In the genomic region with DNA sequence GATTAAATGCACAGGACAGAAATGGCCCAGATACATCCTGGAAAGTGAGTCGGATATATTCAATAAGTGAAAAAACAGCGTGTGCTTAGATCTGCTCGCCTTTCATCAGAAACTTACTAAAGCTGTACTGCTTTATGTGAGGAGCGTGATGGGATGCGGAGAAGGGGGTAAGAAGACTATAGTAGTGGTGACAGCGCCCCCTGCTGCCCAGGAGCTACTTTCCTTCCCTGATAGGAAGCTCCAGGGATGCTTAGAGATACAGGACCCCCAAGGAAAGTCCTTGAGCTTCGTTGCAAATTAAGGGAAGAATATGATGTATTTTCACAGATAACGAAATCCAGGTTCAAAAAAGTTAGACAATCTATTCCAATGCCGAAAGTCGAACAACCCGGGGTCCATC, we compare ENCODE assay signal across 9 mouse cellular contexts. TPM values are rescaled to one million over a fixed set of nuclear protein-coding genes. Genes with fewer than 3 reads are reported as not detected.
DNase-seq lines count a peak whose midpoint lies in the region; ATAC-seq and TF ChIP-seq lines count a peak whose summit lies in the region.
"Had no signal": no experiment of that assay in that cellular context is flagged by ENCODE, and none has a peak within 500 bp of the region (broad histone marks: within the 10 kb centered on the region; RNA-seq: fewer than 3 reads in every experiment).

No protein-coding gene starts in this region.

- 26% methylated on average over 11 of the region's 11 CpGs for WGBS in embryonic facial prominence, embryonic 11.5 days

- H3K27ac ChIP-seq in gastrocnemius, adult 2 months = no peak overlapping the region
- no peak overlapping the region for H3K27ac ChIP-seq in embryonic facial prominence, embryonic 11.5 days (replicated peaks; ENCODE audit: low read depth, low read length)
- H3K27ac ChIP-seq in layer of hippocampus, adult 2 months = no peak overlapping the region

- no peaks in the 10 kb centered on the region for H3K36me3 ChIP-seq in embryonic facial prominence, embryonic 11.5 days (replicated peaks; ENCODE audit: control insufficient read depth, insufficient read depth, low read depth, low read length)

- H3K4me1 ChIP-seq in embryonic facial prominence, embryonic 11.5 days (ENCODE audit: control insufficient read depth, insufficient read depth, low read length) = no peaks in the 10 kb centered on the region

- no peaks in the 10 kb centered on the region for H3K9me3 ChIP-seq in embryonic facial prominence, embryonic 11.5 days (replicated peaks; ENCODE audit: control insufficient read depth, low read length)

- H3K4me2 ChIP-seq in embryonic facial prominence, embryonic 11.5 days (ENCODE audit: low read depth, low read length) = no peak overlapping the region

- intact Hi-C loops in gastrocnemius, adult 2 months (cut with DNase I) = no loop called here

- no peak; the same call in 1 of the 2 replicates for ATAC-seq in embryonic facial prominence, embryonic 11.5 days (replicated peaks; ENCODE audit: insufficient number of reproducible peaks, low FRiP score, low TSS enrichment, low read depth)

- DNase-seq in gastrocnemius, adult 2 months = peak; percentile 50
- DNase-seq in gastrocnemius, postnatal 25 days = no peak
- DNase-seq in 3T3-L1 (ENCODE audit: low read depth, low spot score) (peak; percentile 49), ZHBTc4 (ENCODE audit: low read depth, low spot score) (peak; percentile 80)
- DNase-seq in embryonic facial prominence, embryonic 11.5 days (ENCODE audit: low spot score) = peak; percentile 85
- peak; percentile 44 to 71 for DNase-seq in layer of hippocampus, adult 2 months (ENCODE audit: low spot score in 2 of 2)
- DNase-seq in mesoderm, embryonic 11.5 days (ENCODE audit: low read depth, low spot score) = peak; percentile 78
- DNase-seq in natural killer cell, adult 2 months (ENCODE audit: low spot score in 2 of 2) = no peak

- no peak overlapping the region for H3K9ac ChIP-seq in embryonic facial prominence, embryonic 11.5 days (replicated peaks; ENCODE audit: low read length)

- TF ChIP-seq CTCF in gastrocnemius, adult 2 months (IDR thresholded peaks at IDR 0.05) = peak; percentile 66
- peak; percentile 87 for TF ChIP-seq CTCF in layer of hippocampus, adult 2 months (conservative IDR thresholded peaks at IDR 0.05)

- no peaks in the 10 kb centered on the region for H3K27me3 ChIP-seq in embryonic facial prominence, embryonic 11.5 days (ENCODE audit: control insufficient read depth, insufficient read depth, low read length)

- H3K4me3 ChIP-seq in gastrocnemius, adult 2 months = no peak overlapping the region
- no peak overlapping the region for H3K4me3 ChIP-seq in embryonic facial prominence, embryonic 11.5 days (ENCODE audit: low read depth, low read length)
- no peak overlapping the region for H3K4me3 ChIP-seq in layer of hippocampus, adult 2 months

RNA-seq across cellular contexts. Expression of a gene that starts 17.1 kb away (rescaled TPM):
- total RNA-seq in gastrocnemius, adult 2 months (2021) = not detected
- not detected for total RNA-seq in gastrocnemius, postnatal 25 days (2021)
- polyA plus RNA-seq in embryonic facial prominence, embryonic 11.5 days (2014; fragmentation: Nextera tagmentation; extraction: Ambion mirVana) = 2.0 and 2.4 TPM in 2 replicates
- total RNA-seq in layer of hippocampus, adult 2 months (2021) = under 1 TPM; 0.27 to 0.49 TPM
- total RNA-seq: adrenal gland, adult 18-20 months had no signal

Comparison
In these comparisons a context has a peak if more than half of its experiments do, and no peak if none do; other contexts are left out.
1. DNase-seq: peak in gastrocnemius, adult 2 months (single experiment), 3T3-L1 (single experiment), ZHBTc4 (single experiment), embryonic facial prominence, embryonic 11.5 days (single experiment), layer of hippocampus, adult 2 months (2 of 2) and mesoderm, embryonic 11.5 days (single experiment); none in gastrocnemius, postnatal 25 days (single experiment) and natural killer cell, adult 2 months (0 of 2).